Mouse (Mus musculus) CH12.LX (cell line): ENCODE data around the gene Terb1. TPM values are rescaled to one million over a fixed set of nuclear protein-coding genes. Genes with fewer than 3 reads are reported as not detected.

Experiments
- DNase-seq: peaks from one replicate; pipeline ENCODE4 v3.0.0-alpha.2; 2013; ENCODE audit errors: extremely low read depth
- H3K27ac ChIP-seq: 2 replicates; pipeline ENCODE4 v1.5.1; 2012; ENCODE audit warnings: low read depth, mild to moderate bottlenecking, control low read depth, moderate library complexity; ENCODE audit not compliant: insufficient read depth
- H3K27me3 ChIP-seq: replicated peaks from 2 replicates; pipeline ENCODE3; 2012; ENCODE audit warnings: inconsistent platforms
- H3K36me3 ChIP-seq, 2 experiments: replicated peaks in 1 of 2; 2 replicates each; pipeline versions ENCODE3 to v1.6.1; 2012; ENCODE audit warnings: inconsistent platforms in 1 of 2, low read length in 1 of 2, mild to moderate bottlenecking in 1 of 2, mixed read lengths in 1 of 2, moderate library complexity in 1 of 2; ENCODE audit not compliant: control insufficient read depth in 1 of 2, insufficient read depth in 1 of 2
- H3K4me1 ChIP-seq, 2 experiments: 2 replicates each; pipeline ENCODE4 v1.6.1; 2012; ENCODE audit warnings: inconsistent platforms in 1 of 2, moderate library complexity in 1 of 2; ENCODE audit not compliant: insufficient read depth in 2 of 2, control insufficient read depth in 1 of 2
- H3K4me2 ChIP-seq: 2 replicates; pipeline ENCODE4 v1.6.1; 2012; ENCODE audit warnings: low read depth, mild to moderate bottlenecking, control low read depth; ENCODE audit not compliant: poor library complexity, insufficient read depth, severe bottlenecking
- H3K4me3 ChIP-seq, 3 experiments: fragments of 150-350 bp in 1 of 3; sonication (generic) in 1 of 3; replicated peaks in 1 of 3; 2 replicates each; pipeline versions ENCODE3 to v1.5.1; 2011 to 2012; ENCODE audit warnings: low read depth in 2 of 3, low read length in 2 of 3, mild to moderate bottlenecking in 2 of 3, moderate library complexity in 2 of 3, control low read depth in 1 of 3, improper control_type of control experiment in 1 of 3, inconsistent platforms in 1 of 3, mixed read lengths in 1 of 3; ENCODE audit not compliant: poor library complexity in 1 of 3
- H3K79me2 ChIP-seq: replicated peaks from 2 replicates; pipeline ENCODE4 v1.6.1; 2012; ENCODE audit warnings: mild to moderate bottlenecking, moderate library complexity; ENCODE audit not compliant: control insufficient read depth, poor library complexity, insufficient read depth, severe bottlenecking; ENCODE audit errors: extremely low read depth
- H3K9ac ChIP-seq: 2 replicates; pipeline ENCODE4 v1.6.1; 2012; ENCODE audit warnings: low read depth, mild to moderate bottlenecking, control low read depth, moderate library complexity; ENCODE audit not compliant: insufficient read depth
- H3K9me3 ChIP-seq: replicated peaks from 2 replicates; pipeline ENCODE3; 2012; ENCODE audit warnings: low read length, inconsistent platforms, mixed read lengths
- EP300 ChIP-seq: IDR thresholded peaks from 2 replicates; pipeline ENCODE4 v1.6.1; 2011; ENCODE audit warnings: low read length, improper control_type of control experiment
- IRF4 ChIP-seq: IDR thresholded peaks from 2 replicates; pipeline ENCODE4 v1.6.1; 2014; ENCODE audit warnings: low read depth, mild to moderate bottlenecking, inconsistent platforms, low read length, improper control_type of control experiment
- JUN ChIP-seq: IDR thresholded peaks from 2 replicates; pipeline ENCODE4 v1.6.1; 2011; ENCODE audit warnings: low read depth, mild to moderate bottlenecking, low read length, improper control_type of control experiment, moderate library complexity; ENCODE audit not compliant: insufficient read depth
- JUND ChIP-seq: conservative IDR thresholded peaks from 2 replicates; pipeline ENCODE4 v1.6.1; 2011; ENCODE audit warnings: low read depth, low read length, improper control_type of control experiment
- KAT2A ChIP-seq: IDR thresholded peaks from 2 replicates; pipeline ENCODE4 v1.6.1; 2012; ENCODE audit warnings: low read length, improper control_type of control experiment, inconsistent platforms; ENCODE audit not compliant: insufficient replicate concordance
- MAFK ChIP-seq: IDR thresholded peaks from 2 replicates; pipeline ENCODE4 v1.6.1; 2011; ENCODE audit warnings: low read length, improper control_type of control experiment; ENCODE audit not compliant: insufficient replicate concordance
- MAZ ChIP-seq: IDR thresholded peaks from 2 replicates; pipeline ENCODE4 v1.6.1; 2012; ENCODE audit warnings: low read depth, mild to moderate bottlenecking, inconsistent platforms, low read length, improper control_type of control experiment, moderate library complexity
- MYC ChIP-seq: IDR thresholded peaks from 2 replicates; pipeline ENCODE4 v1.6.1; 2011; ENCODE audit warnings: low read depth, mild to moderate bottlenecking, improper control_type of control experiment, low read length
- NRF1 ChIP-seq: IDR thresholded peaks from 2 replicates; pipeline ENCODE4 v1.6.1; 2014; ENCODE audit warnings: low read depth, mild to moderate bottlenecking, inconsistent platforms, low read length, improper control_type of control experiment, moderate library complexity
- RAD21 ChIP-seq: IDR thresholded peaks from 2 replicates; pipeline ENCODE4 v1.6.1; 2011; ENCODE audit warnings: low read depth, mild to moderate bottlenecking, low read length, improper control_type of control experiment, moderate library complexity
- TCF12 ChIP-seq: IDR thresholded peaks from 2 replicates; pipeline ENCODE4 v1.6.1; 2014; ENCODE audit warnings: low read depth, mild to moderate bottlenecking, inconsistent platforms, low read length, improper control_type of control experiment
- UBTF ChIP-seq: IDR thresholded peaks from 2 replicates; pipeline ENCODE4 v1.6.1; 2012; ENCODE audit warnings: low read depth, mild to moderate bottlenecking, inconsistent platforms, low read length, improper control_type of control experiment, moderate library complexity
- ZC3H11A ChIP-seq: IDR thresholded peaks from 2 replicates; pipeline ENCODE4 v1.6.1; 2012; ENCODE audit warnings: low read depth, mild to moderate bottlenecking, inconsistent platforms, low read length, improper control_type of control experiment
- ZKSCAN1 ChIP-seq: IDR thresholded peaks from 2 replicates; pipeline ENCODE4 v1.6.1; 2012; ENCODE audit warnings: low read depth, inconsistent platforms, low read length, improper control_type of control experiment, borderline replicate concordance
- dilution Hi-C: fragments of 300-500 bp; cut with MboI; formaldehyde crosslinking; loops from 2 replicates; pipeline ENCODE4 v1.14.3; 2020; ENCODE audit warnings: low sequenced_read_pairs; ENCODE audit not compliant: extremely low pct_unique_long_range_greater_than_20kb, extremely low pct_ligation_motif_present
- in situ Hi-C: fragments of 300-500 bp; cut with MboI; formaldehyde crosslinking; loops from 3 replicates; pipeline ENCODE4 v1.14.3; 2019; ENCODE audit warnings: low sequenced_read_pairs, low pct_ligation_motif_present, low pct_unique_long_range_greater_than_20kb, mixed read lengths
- polyA plus RNA-seq: library from polyadenylated mRNA; unstranded; fragments of >175 nt; gene quantifications from 2 replicates; pipeline ENCODE4 v1.2.1, GENCODE M21; 2012; ENCODE audit warnings: low read depth; ENCODE audit not compliant: insufficient read length
- total RNA-seq, 2 experiments: library from RNA; depleted of rRNA; stranded (reverse); fragments of 300-350 nt in 1 of 2; fragments of >200 nt in 1 of 2; gene quantifications; 2 replicates each; pipeline ENCODE4 v1.2.3; 2012 to 2014

The Terb1 gene
- total and polyA plus RNA-seq, 3 experiments: not detected

DNA sequence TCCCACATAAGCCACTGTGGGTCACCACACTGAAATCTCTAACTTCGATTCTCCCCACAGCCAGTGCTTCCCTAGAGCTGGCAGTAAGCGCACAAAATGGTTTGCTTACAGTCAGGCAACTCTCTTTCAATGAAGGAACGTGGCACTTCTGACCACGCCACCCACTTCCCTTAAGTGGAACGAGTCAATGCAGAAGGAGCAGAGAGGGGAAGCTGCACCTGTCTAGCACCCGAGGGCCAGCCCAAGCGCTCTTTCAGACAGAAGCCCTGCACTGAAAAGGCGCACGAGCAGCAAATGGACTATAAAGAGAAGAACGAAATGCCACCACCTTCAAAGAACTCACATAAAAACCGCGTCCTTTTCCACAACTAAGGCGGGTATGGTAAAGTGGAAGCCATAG is 82.0 kb downstream of the Terb1 start:
- dilution Hi-C loops: no loop called here
- Histone ChIP-seq H3K4me1 (no peaks in the 10 kb centered on the region), H3K79me2 (no peaks in the 10 kb centered on the region), H3K27ac (no peak overlapping the region), H3K27me3 (no peaks in the 10 kb centered on the region), H3K9me3 (peaks cover 2% of the 10 kb centered on the region), H3K9ac (no peak overlapping the region), H3K36me3 (peaks cover 71 to 95% of the 10 kb centered on the region in 2 experiments), H3K4me3 (no peak overlapping the region), H3K4me2 (no peak overlapping the region)
- no peak for DNase-seq
- in situ Hi-C loops: no loop called here
- TF ChIP-seq NRF1 (no peak), JUND (no peak), MAFK (no peak), IRF4 (no peak), UBTF (no peak)

DNA sequence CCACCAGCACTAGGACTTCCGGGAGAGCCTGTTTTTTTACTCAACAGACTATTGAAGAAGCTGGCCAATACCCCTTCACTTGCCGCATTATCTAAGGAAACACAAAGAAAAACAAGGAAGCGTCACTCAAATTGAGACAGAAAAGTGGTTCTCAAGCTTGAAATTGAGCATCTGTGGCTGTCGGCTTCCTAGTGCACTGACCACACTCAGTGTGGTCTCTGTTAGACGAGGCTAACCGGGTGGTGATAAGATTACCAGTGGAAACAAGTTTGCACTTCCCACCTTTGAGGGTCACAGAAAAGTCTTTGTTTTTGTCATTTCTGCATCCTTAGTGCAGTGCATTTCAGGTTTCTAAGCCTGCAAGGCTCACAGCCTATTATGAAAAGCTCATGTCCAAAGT is 87.4 kb downstream of the Terb1 start:
- H3K79me2 ChIP-seq: no peaks in the 10 kb centered on the region
- no peak overlapping the region for H3K27ac ChIP-seq
- TF ChIP-seq MAZ (no peak), IRF4 (no peak), KAT2A (no peak), ZKSCAN1 (no peak), MYC (no peak), TCF12 (no peak)
- H3K27me3 ChIP-seq: no peaks in the 10 kb centered on the region
- no peaks in the 10 kb centered on the region for H3K9me3 ChIP-seq
- H3K36me3 ChIP-seq: peaks cover 70 to 92% of the 10 kb centered on the region in 2 experiments
- H3K4me2 ChIP-seq: no peak overlapping the region
- in situ Hi-C loops (no loop called here), dilution Hi-C loops (no loop called here)
- H3K4me3 ChIP-seq: no peak overlapping the region
- DNase-seq: no peak
- peaks cover 0 to 4% of the 10 kb centered on the region in 2 experiments; a peak in 1 of 4 replicates for H3K4me1 ChIP-seq
- H3K9ac ChIP-seq: no peak overlapping the region

DNA sequence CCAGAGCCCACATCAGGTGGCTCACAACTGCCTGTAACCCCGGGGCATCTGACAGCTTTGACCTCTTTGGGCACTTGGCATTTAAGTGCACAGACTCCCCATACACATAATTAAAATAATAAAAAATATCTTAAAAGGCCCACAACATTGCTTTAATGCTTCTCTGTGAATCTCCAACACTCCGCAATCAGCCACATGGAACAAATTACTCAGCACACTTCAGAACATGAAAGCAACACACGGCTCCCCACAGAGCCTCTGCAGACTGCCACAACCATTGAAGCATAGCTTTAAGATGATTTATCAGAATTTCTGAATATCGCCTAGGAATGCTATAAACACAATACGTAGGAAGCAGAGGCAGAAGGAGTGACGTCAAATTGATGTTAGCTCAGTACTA is 93.7 kb downstream of the Terb1 start:
- Histone ChIP-seq H3K36me3 (peaks cover 24 to 38% of the 10 kb centered on the region in 2 experiments), H3K4me2 (no peak overlapping the region), H3K9me3 (no peaks in the 10 kb centered on the region), H3K9ac (no peak overlapping the region), H3K27ac (no peak overlapping the region), H3K4me3 (no peak overlapping the region), H3K79me2 (no peaks in the 10 kb centered on the region), H3K27me3 (no peaks in the 10 kb centered on the region), H3K4me1 (peaks cover 18 to 42% of the 10 kb centered on the region in 2 experiments)
- in situ Hi-C loops (no loop called here), dilution Hi-C loops (no loop called here)
- DNase-seq: peak; percentile 49
- TF ChIP-seq JUN (peak; percentile 61), JUND (peak; percentile 87), RAD21 (no peak), EP300 (peak; percentile 68), TCF12 (no peak), ZC3H11A (no peak), MYC (no peak)
